Mouse (Mus musculus) yolk sac, embryonic 10.5 days (tissue): ENCODE measurements around the gene Shisal2a.

ENCODE experiments used
- DNase-seq: peaks from one replicate; pipeline ENCODE4 v3.0.0-alpha.2; 2017; ENCODE audit warnings: low spot score

Gene Shisal2a

GRCm38 (mm10) chr4:108337817-108338216 lies 45.3 kb downstream of the Shisal2a start:
- DNase-seq, result no peak

GRCm38 (mm10) chr4:108336765-108337164 lies 46.4 kb downstream of the Shisal2a start:
- DNase-seq, result no peak

GRCm38 (mm10) chr4:108335413-108335812 lies 47.7 kb downstream of the Shisal2a start:
- no peak for DNase-seq

- no peak for DNase-seq
Observed at GRCm38 (mm10) chr4:108332041-108332440, 51.1 kb downstream of the Shisal2a start.

GRCm38 (mm10) chr4:108329840-108330239 lies 53.3 kb downstream of the Shisal2a start:
- no peak for DNase-seq

- peak; percentile 99 for DNase-seq
Observed at GRCm38 (mm10) chr4:108327730-108328484, 55.2 kb downstream of the Shisal2a start, which contains the start of gene Coa7. Coa7 (plus strand) TSS chr4:108328140.

GRCm38 (mm10) chr4:108327071-108327579 lies 56.0 kb downstream of the Shisal2a start:
- DNase-seq, result peak; percentile 50

- no peak for DNase-seq
Observed at GRCm38 (mm10) chr4:108323588-108323987, 59.6 kb downstream of the Shisal2a start.

GRCm38 (mm10) chr4:108320627-108321380 lies 62.3 kb downstream of the Shisal2a start:
- no peak for DNase-seq

- no peak for DNase-seq
Observed at GRCm38 (mm10) chr4:108319747-108320146, 63.4 kb downstream of the Shisal2a start.

- DNase-seq, result peak; percentile 79
Observed at GRCm38 (mm10) chr4:108318649-108319615, 64.2 kb downstream of the Shisal2a start.
